Mouse (Mus musculus): Measurements from ENCODE around the gene Oas1g. TPM values are rescaled to one million over a fixed set of nuclear protein-coding genes. Genes with fewer than 3 reads are reported as not detected.
A peak's percentile ranks its signal among the peaks of the same experiment; 100 is the strongest.
"Not testable (repeated sequence)": the region's sequence is repeated elsewhere in the genome, so short reads cannot be mapped to it uniquely, and the experiment has no call there.

Gene Oas1g
- polyA plus RNA-seq (2014; fragmentation: Nextera tagmentation; extraction: Ambion mirVana), result 1.3 TPM in 1 of 2 replicates, not detected in the other

GRCm38 (mm10) chr5:120887413-120887812 lies at the start of gene Oas1g:
Gene Oas1g (minus strand): TSS chr5:120887613.
- H3K4me3 ChIP-seq (replicated peaks; ENCODE audit: low read depth, low read length); H3K27ac ChIP-seq (replicated peaks; ENCODE audit: low read depth, low read length); DNase-seq; ATAC-seq (ENCODE audit: low FRiP score, low TSS enrichment); H3K9me3 ChIP-seq (ENCODE audit: control insufficient read depth, low read length); H3K36me3 ChIP-seq (ENCODE audit: control insufficient read depth, insufficient read depth, low read length); H3K9ac ChIP-seq (replicated peaks; ENCODE audit: low read length); H3K27me3 ChIP-seq (ENCODE audit: control insufficient read depth, insufficient read depth, low read length); H3K4me2 ChIP-seq (ENCODE audit: low read length); H3K4me1 ChIP-seq (ENCODE audit: control insufficient read depth, insufficient read depth, low read length): not testable (repeated sequence)
- 34% methylated on average over 6 of the region's 9 CpGs for WGBS

- DNase-seq (no peak), ATAC-seq (ENCODE audit: low FRiP score, low TSS enrichment) (no peak)
- Histone ChIP-seq H3K4me2 (ENCODE audit: low read length) (no peak overlapping the region), H3K27me3 (ENCODE audit: control insufficient read depth, insufficient read depth, low read length) (no peaks in the 10 kb centered on the region), H3K4me3 (replicated peaks; ENCODE audit: low read depth, low read length) (no peak overlapping the region), H3K27ac (replicated peaks; ENCODE audit: low read depth, low read length) (no peak overlapping the region), H3K9me3 (ENCODE audit: control insufficient read depth, low read length) (no peaks in the 10 kb centered on the region), H3K4me1 (ENCODE audit: control insufficient read depth, insufficient read depth, low read length) (no peaks in the 10 kb centered on the region), H3K36me3 (ENCODE audit: control insufficient read depth, insufficient read depth, low read length) (no peaks in the 10 kb centered on the region), H3K9ac (replicated peaks; ENCODE audit: low read length) (no peak overlapping the region)
- WGBS, result 19% methylated on average over 5 of the region's 5 CpGs
Measured at GRCm38 (mm10) chr5:120933966-120934365, 46.6 kb upstream of the Oas1g start.

GRCm38 (mm10) chr5:120927036-120927435 lies 39.6 kb upstream of the Oas1g start:
- Histone ChIP-seq H3K36me3 (ENCODE audit: control insufficient read depth, insufficient read depth, low read length) (no peaks in the 10 kb centered on the region), H3K4me3 (replicated peaks; ENCODE audit: low read depth, low read length) (no peak overlapping the region), H3K4me1 (ENCODE audit: control insufficient read depth, insufficient read depth, low read length) (no peaks in the 10 kb centered on the region), H3K4me2 (ENCODE audit: low read length) (no peak overlapping the region), H3K9me3 (ENCODE audit: control insufficient read depth, low read length) (no peaks in the 10 kb centered on the region), H3K27ac (replicated peaks; ENCODE audit: low read depth, low read length) (no peak overlapping the region), H3K27me3 (ENCODE audit: control insufficient read depth, insufficient read depth, low read length) (no peaks in the 10 kb centered on the region), H3K9ac (replicated peaks; ENCODE audit: low read length) (no peak overlapping the region)
- DNase-seq (peak; percentile 9), ATAC-seq (ENCODE audit: low FRiP score, low TSS enrichment) (no peak)
- WGBS, result 4% methylated on average over 1 of the region's 1 CpGs

- H3K9ac ChIP-seq (replicated peaks; ENCODE audit: low read length); H3K27ac ChIP-seq (replicated peaks; ENCODE audit: low read depth, low read length); H3K36me3 ChIP-seq (ENCODE audit: control insufficient read depth, insufficient read depth, low read length); H3K9me3 ChIP-seq (ENCODE audit: control insufficient read depth, low read length); H3K27me3 ChIP-seq (ENCODE audit: control insufficient read depth, insufficient read depth, low read length); ATAC-seq (ENCODE audit: low FRiP score, low TSS enrichment); H3K4me3 ChIP-seq (replicated peaks; ENCODE audit: low read depth, low read length); DNase-seq; H3K4me2 ChIP-seq (ENCODE audit: low read length); H3K4me1 ChIP-seq (ENCODE audit: control insufficient read depth, insufficient read depth, low read length): not testable (repeated sequence)
- 84% methylated on average over 2 of the region's 2 CpGs for WGBS
Measured at GRCm38 (mm10) chr5:120926311-120926710, 38.9 kb upstream of the Oas1g start.

GRCm38 (mm10) chr5:120924520-120924919 lies 37.1 kb upstream of the Oas1g start:
- H3K27me3 ChIP-seq (ENCODE audit: control insufficient read depth, insufficient read depth, low read length); H3K9me3 ChIP-seq (ENCODE audit: control insufficient read depth, low read length); DNase-seq; H3K9ac ChIP-seq (replicated peaks; ENCODE audit: low read length); H3K4me3 ChIP-seq (replicated peaks; ENCODE audit: low read depth, low read length); H3K4me1 ChIP-seq (ENCODE audit: control insufficient read depth, insufficient read depth, low read length); H3K4me2 ChIP-seq (ENCODE audit: low read length); H3K27ac ChIP-seq (replicated peaks; ENCODE audit: low read depth, low read length); ATAC-seq (ENCODE audit: low FRiP score, low TSS enrichment); H3K36me3 ChIP-seq (ENCODE audit: control insufficient read depth, insufficient read depth, low read length): not testable (repeated sequence)
- WGBS, result 92% methylated on average over 4 of the region's 4 CpGs

GRCm38 (mm10) chr5:120923969-120924368 lies 36.6 kb upstream of the Oas1g start:
- ATAC-seq (ENCODE audit: low FRiP score, low TSS enrichment) (no peak), DNase-seq (no peak)
- Histone ChIP-seq H3K27me3 (ENCODE audit: control insufficient read depth, insufficient read depth, low read length) (no peaks in the 10 kb centered on the region), H3K4me2 (ENCODE audit: low read length) (no peak overlapping the region), H3K4me1 (ENCODE audit: control insufficient read depth, insufficient read depth, low read length) (no peaks in the 10 kb centered on the region), H3K36me3 (ENCODE audit: control insufficient read depth, insufficient read depth, low read length) (no peaks in the 10 kb centered on the region), H3K9me3 (ENCODE audit: control insufficient read depth, low read length) (no peaks in the 10 kb centered on the region), H3K27ac (replicated peaks; ENCODE audit: low read depth, low read length) (no peak overlapping the region), H3K9ac (replicated peaks; ENCODE audit: low read length) (no peak overlapping the region), H3K4me3 (replicated peaks; ENCODE audit: low read depth, low read length) (no peak overlapping the region)
- 84% methylated on average over 4 of the region's 4 CpGs for WGBS

- Histone ChIP-seq H3K4me1 (ENCODE audit: control insufficient read depth, insufficient read depth, low read length) (no peaks in the 10 kb centered on the region), H3K36me3 (ENCODE audit: control insufficient read depth, insufficient read depth, low read length) (no peaks in the 10 kb centered on the region), H3K4me2 (ENCODE audit: low read length) (no peak overlapping the region), H3K4me3 (replicated peaks; ENCODE audit: low read depth, low read length) (no peak overlapping the region), H3K27ac (replicated peaks; ENCODE audit: low read depth, low read length) (no peak overlapping the region), H3K9me3 (ENCODE audit: control insufficient read depth, low read length) (no peaks in the 10 kb centered on the region), H3K27me3 (ENCODE audit: control insufficient read depth, insufficient read depth, low read length) (no peaks in the 10 kb centered on the region), H3K9ac (replicated peaks; ENCODE audit: low read length) (no peak overlapping the region)
- WGBS, result 86% methylated on average over 3 of the region's 3 CpGs
- ATAC-seq (ENCODE audit: low FRiP score, low TSS enrichment) (no peak), DNase-seq (no peak)
Measured at GRCm38 (mm10) chr5:120920296-120920695, 32.9 kb upstream of the Oas1g start.

- H3K27me3 ChIP-seq (ENCODE audit: control insufficient read depth, insufficient read depth, low read length); H3K4me3 ChIP-seq (replicated peaks; ENCODE audit: low read depth, low read length); H3K9ac ChIP-seq (replicated peaks; ENCODE audit: low read length); H3K4me1 ChIP-seq (ENCODE audit: control insufficient read depth, insufficient read depth, low read length); H3K9me3 ChIP-seq (ENCODE audit: control insufficient read depth, low read length); H3K4me2 ChIP-seq (ENCODE audit: low read length); DNase-seq; H3K36me3 ChIP-seq (ENCODE audit: control insufficient read depth, insufficient read depth, low read length); ATAC-seq (ENCODE audit: low FRiP score, low TSS enrichment); H3K27ac ChIP-seq (replicated peaks; ENCODE audit: low read depth, low read length): not testable (repeated sequence)
- 75% methylated on average over 2 of the region's 2 CpGs for WGBS
Measured at GRCm38 (mm10) chr5:120919156-120919935, 31.9 kb upstream of the Oas1g start.

GRCm38 (mm10) chr5:120914204-120914603 lies 26.8 kb upstream of the Oas1g start, which contains the start of gene Oas1d:
Gene Oas1d (plus strand): TSS chr5:120914536.
- H3K9me3 ChIP-seq (ENCODE audit: control insufficient read depth, low read length); H3K27me3 ChIP-seq (ENCODE audit: control insufficient read depth, insufficient read depth, low read length); H3K27ac ChIP-seq (replicated peaks; ENCODE audit: low read depth, low read length); H3K4me2 ChIP-seq (ENCODE audit: low read length); H3K4me1 ChIP-seq (ENCODE audit: control insufficient read depth, insufficient read depth, low read length); ATAC-seq (ENCODE audit: low FRiP score, low TSS enrichment); H3K36me3 ChIP-seq (ENCODE audit: control insufficient read depth, insufficient read depth, low read length); H3K4me3 ChIP-seq (replicated peaks; ENCODE audit: low read depth, low read length); DNase-seq; H3K9ac ChIP-seq (replicated peaks; ENCODE audit: low read length): not testable (repeated sequence)
- WGBS, result 52% methylated on average over 8 of the region's 8 CpGs
